Mouse (Mus musculus): ENCODE data around the gene Tnfsf15.

GRCm38 (mm10) chr4:63706279-63706971, 38.5 kb downstream of the Tnfsf15 start:
- no peak for TF ChIP-seq CTCF (conservative IDR thresholded peaks at IDR 0.05; ENCODE audit: low read length)
- no peak for TF ChIP-seq NANOG (IDR thresholded peaks at IDR 0.05; ENCODE audit: borderline replicate concordance, low read length)
- no peak for TF ChIP-seq POU5F1 (IDR thresholded peaks at IDR 0.05; ENCODE audit: borderline replicate concordance, low read length)
